Mouse (Mus musculus): Measurements from ENCODE around the gene Sstr3. TPM values are rescaled to one million over a fixed set of nuclear protein-coding genes. Genes with fewer than 3 reads are reported as not detected.

The Sstr3 gene
- total RNA-seq, 2 experiments from 2014 or later: not detected

- no peak for DNase-seq
- intact Hi-C loops (cut with DNase I): loop anchor here (1.0 kb wide), 1 partner anchor 85 kb away; no protein-coding TSS in a partner anchor
Observed at GRCm38 (mm10) chr15:78532566-78533345, 11.7 kb downstream of the Sstr3 start.

GRCm38 (mm10) chr15:78531901-78532469 lies 12.5 kb downstream of the Sstr3 start:
- peak; percentile 97 to 98 for DNase-seq
- intact Hi-C loops (cut with DNase I): loop anchor here (1.0 to 2.0 kb wide), 2 partner anchors 17 to 85 kb away; no protein-coding TSS in a partner anchor

GRCm38 (mm10) chr15:78531451-78531720 lies 13.1 kb downstream of the Sstr3 start:
- no peak for DNase-seq
- intact Hi-C loops (cut with DNase I): loop anchor here (2.0 kb wide), 1 partner anchor 17 kb away; no protein-coding TSS in a partner anchor

GRCm38 (mm10) chr15:78530671-78531450 lies 13.6 kb downstream of the Sstr3 start, which contains the start of gene C1qtnf6:
Gene C1qtnf6, minus strand, starts transcription at chr15:78531416.
- DNase-seq: peak; percentile 65 to 71
- intact Hi-C loops (cut with DNase I): loop anchor here (2.0 kb wide), 1 partner anchor 16 kb away; no protein-coding TSS in a partner anchor

GRCm38 (mm10) chr15:78530141-78530540 lies 14.3 kb downstream of the Sstr3 start:
- no peak for DNase-seq
- intact Hi-C loops (cut with DNase I): loop anchor here (2.0 kb wide), 1 partner anchor 15 kb away; no protein-coding TSS in a partner anchor

- intact Hi-C loops (cut with DNase I): no loop called here
- DNase-seq: peak; percentile 71 to 73
Observed at GRCm38 (mm10) chr15:78529428-78529990, 15.0 kb downstream of the Sstr3 start.

GRCm38 (mm10) chr15:78528726-78529411 lies 15.6 kb downstream of the Sstr3 start:
- intact Hi-C loops (cut with DNase I): no loop called here
- DNase-seq: peak in 1 of 2 experiments; percentile 44

- DNase-seq: no peak
- intact Hi-C loops (cut with DNase I): no loop called here
Observed at GRCm38 (mm10) chr15:78527973-78528372, 16.5 kb downstream of the Sstr3 start.

DNA sequence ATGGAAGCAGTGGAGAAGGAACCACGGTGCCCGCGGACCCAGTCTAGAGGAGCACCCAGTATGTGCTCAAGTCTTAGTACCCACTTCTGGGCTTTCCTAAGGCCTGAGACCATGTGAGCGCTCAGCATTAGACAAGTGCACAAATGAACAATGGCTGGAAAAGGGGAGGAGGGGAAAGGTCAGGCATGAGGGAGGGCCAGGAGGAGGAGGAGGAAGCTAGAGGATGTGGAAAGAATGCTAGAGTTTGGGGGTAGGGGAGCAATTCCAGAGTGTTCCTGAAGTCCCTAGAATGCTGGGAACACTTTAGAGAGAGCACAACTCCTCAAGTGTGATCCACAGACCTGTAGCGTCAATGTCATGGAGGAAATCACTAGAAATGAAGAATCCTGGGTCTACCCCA lies 20.3 kb downstream of the Sstr3 start:
- intact Hi-C loops (cut with DNase I): no loop called here
- DNase-seq: no peak

GRCm38 (mm10) chr15:78521892-78522291 lies 22.6 kb downstream of the Sstr3 start:
- DNase-seq: no peak
- intact Hi-C loops (cut with DNase I): no loop called here

DNA sequence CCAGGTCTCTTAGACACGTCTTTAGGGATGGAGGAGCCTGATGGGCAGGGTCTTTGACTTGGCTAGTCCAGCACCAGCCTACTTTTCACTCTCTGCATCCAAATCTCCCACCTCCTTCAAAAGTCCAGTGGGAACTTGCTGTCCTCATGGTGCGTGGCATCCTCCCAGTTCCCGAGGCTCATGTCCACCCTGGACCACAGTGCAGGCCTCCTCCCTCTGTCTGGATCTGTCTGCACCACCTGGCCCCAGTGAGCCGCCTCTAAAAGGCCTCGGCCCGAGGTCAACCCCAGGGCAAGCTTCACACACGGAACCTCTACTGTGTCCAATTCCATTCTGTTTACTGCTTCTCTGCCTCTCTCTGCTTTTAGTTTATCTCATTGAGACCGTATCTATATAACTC lies 23.2 kb downstream of the Sstr3 start:
- peak; percentile 33 to 42 for DNase-seq
- intact Hi-C loops (cut with DNase I): no loop called here

- DNase-seq: peak; percentile 43 to 49
- intact Hi-C loops (cut with DNase I): no loop called here
Observed at GRCm38 (mm10) chr15:78520112-78520715, 24.3 kb downstream of the Sstr3 start.

GRCm38 (mm10) chr15:78518221-78518620 lies 26.3 kb downstream of the Sstr3 start:
- intact Hi-C loops (cut with DNase I): no loop called here
- no peak for DNase-seq

- DNase-seq: no peak
- intact Hi-C loops (cut with DNase I): loop anchor here (2.0 kb wide), 1 partner anchor 15 kb away; the partner anchor contains the start of gene C1qtnf6
Observed at GRCm38 (mm10) chr15:78515759-78516158, 28.7 kb downstream of the Sstr3 start.

DNA sequence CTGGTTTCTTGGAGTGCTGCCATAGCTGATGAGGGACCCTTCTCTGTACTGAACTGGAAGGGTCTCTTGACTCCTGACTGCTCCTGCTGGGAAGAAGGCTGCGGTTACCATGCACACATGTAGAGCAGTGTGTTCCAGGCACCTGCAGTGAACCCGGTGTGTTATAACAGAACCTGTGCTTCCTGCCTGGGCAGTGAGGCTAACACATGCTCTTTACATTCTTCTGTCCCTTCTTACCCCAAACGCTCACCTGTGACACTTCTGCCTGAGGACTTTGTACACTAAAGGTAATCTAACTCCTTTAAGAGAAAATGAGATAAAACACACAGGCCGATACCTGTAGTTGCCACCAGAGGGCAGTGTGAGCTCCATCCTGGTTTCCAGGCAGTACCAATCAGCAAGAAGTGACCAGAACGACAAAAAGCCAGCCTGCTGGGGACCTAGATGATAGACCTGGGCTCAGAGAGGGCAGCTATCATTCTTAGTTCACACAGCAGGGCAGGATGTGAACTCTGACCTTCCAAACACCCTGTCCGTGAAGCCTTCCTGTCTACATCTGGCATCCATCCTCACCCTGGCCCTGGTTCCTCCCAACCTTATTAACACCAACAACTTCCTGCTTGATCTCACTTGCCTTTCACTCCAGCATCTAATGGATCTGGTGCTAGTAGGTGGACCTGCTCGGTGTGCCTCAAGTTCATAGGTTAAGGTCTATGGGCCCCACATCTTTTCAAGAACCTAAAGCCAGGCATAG lies 29.9 kb downstream of the Sstr3 start:
- intact Hi-C loops (cut with DNase I): loop anchor here (2.0 to 5.0 kb wide), 3 partner anchors 16 to 68 kb away; partner anchors contain the start of gene C1qtnf6
- peak; percentile 58 to 69 for DNase-seq

- DNase-seq: no peak
- intact Hi-C loops (cut with DNase I): loop anchor here (5.0 kb wide), 2 partner anchors 66 to 69 kb away; no protein-coding TSS in a partner anchor
Observed at GRCm38 (mm10) chr15:78513019-78513418, 31.5 kb downstream of the Sstr3 start.

DNA sequence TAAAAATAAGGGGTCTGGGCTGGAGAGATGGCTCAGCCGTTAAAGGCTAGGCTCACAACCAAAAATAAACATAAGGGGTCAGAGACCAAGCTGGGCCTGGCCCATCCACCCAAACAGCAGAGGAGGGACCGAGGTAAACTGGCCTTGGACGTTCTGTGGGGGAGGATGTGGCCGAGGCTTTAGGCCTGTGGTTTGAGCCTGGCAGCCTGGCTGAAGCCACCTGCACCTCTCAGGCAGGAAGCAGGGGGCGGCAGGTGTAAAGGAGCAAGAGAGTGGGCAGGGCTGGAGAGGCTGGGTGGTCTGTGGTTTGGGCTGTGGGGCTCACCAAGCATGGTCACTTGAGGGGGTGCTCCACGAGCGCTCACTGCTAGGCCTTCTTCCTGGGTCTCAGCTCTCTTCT lies 32.5 kb downstream of the Sstr3 start:
- no peak for DNase-seq
- intact Hi-C loops (cut with DNase I): loop anchor here (5.0 kb wide), 2 partner anchors 65 to 70 kb away; no protein-coding TSS in a partner anchor

GRCm38 (mm10) chr15:78510736-78511135 lies 33.7 kb downstream of the Sstr3 start:
- DNase-seq: no peak
- intact Hi-C loops (cut with DNase I): loop anchor here (5.0 kb wide), 2 partner anchors 63 to 72 kb away; no protein-coding TSS in a partner anchor
